Mouse (Mus musculus) layer of hippocampus, adult 9-11 months (tissue): ENCODE measurements at regions not wholly inside any gene's neighbourhood (a gene's known extent, or its start where the extent isn't known, plus 50 kb on each side); places are given as distances from the start of the nearest gene placed in this dataset.

ENCODE experiments used
- DNase-seq: peaks from one replicate; pipeline ENCODE4 v3.0.0; 2022

- no peak for DNase-seq
These were observed 177.2 kb downstream of the Ptpru start for GRCm38 (mm10) chr4:131660931-131661330.

GRCm38 (mm10) chr4:131671784-131672515 is 166.1 kb downstream of the Ptpru start:
- DNase-seq = no peak

GRCm38 (mm10) chr4:131677966-131678365 is 160.1 kb downstream of the Ptpru start:
- no peak for DNase-seq

- DNase-seq = no peak
These were observed 154.9 kb downstream of the Ptpru start for GRCm38 (mm10) chr4:131683176-131683575.

- DNase-seq = no peak
These were observed 152.5 kb downstream of the Ptpru start for GRCm38 (mm10) chr4:131685544-131685943.

GRCm38 (mm10) chr4:131694232-131694631 is 143.9 kb downstream of the Ptpru start:
- no peak for DNase-seq

- DNase-seq = peak; percentile 30
These were observed 141.9 kb downstream of the Ptpru start for GRCm38 (mm10) chr4:131695941-131696912.
